Mouse (Mus musculus) 3T3-L1 (cell line): Measurements from ENCODE around the gene Baz1b.

Experiments
- DNase-seq: peaks from one replicate; pipeline ENCODE4 v3.0.0-alpha.2; 2015; ENCODE audit warnings: low read depth, low spot score

Baz1b gene

GRCm38 (mm10) chr5:135233166-135233920 lies 46.3 kb downstream of the Baz1b start:
- no peak for DNase-seq

- DNase-seq = peak; percentile 74
Measured at GRCm38 (mm10) chr5:135236571-135236970, 49.5 kb downstream of the Baz1b start.

DNA sequence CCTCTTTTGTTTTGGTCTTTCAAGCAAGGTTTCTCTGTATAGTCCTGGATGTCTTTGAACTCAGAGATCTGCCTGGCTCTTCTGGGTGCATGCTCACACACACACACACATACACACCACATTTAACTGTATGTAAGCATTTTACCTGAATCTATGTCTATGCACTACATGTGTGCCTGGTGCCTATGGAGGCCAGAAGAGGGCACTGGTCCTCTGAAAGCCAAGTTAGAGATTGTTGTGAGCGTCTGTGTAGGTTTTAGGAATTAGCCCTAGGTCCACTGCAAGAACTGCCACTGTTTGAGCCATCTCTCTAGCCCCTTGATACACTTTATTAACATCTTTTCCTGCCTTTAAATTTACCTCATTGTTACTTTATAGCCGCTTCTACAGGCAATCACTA lies 51.8 kb downstream of the Baz1b start:
- no peak for DNase-seq

DNA sequence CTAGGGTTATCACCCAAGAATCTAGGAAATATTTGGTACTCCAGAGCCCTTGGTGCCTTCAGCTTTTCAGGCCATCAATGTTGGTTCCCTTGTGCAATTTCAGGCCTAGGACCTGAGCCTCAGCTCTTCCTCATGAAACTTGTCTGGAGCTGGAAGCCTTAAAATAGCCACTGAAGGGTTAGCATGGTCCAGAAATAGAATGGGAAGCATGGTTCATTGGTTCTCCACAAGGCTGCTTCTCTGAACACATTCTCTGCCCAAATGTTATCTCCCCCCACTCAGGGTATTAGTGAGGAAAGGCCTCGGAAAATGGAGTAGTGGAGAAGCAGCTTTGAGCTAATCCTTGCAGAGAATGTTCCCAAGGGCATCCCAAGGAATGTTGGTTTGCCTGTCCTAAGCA lies 54.4 kb downstream of the Baz1b start:
- DNase-seq = no peak

DNA sequence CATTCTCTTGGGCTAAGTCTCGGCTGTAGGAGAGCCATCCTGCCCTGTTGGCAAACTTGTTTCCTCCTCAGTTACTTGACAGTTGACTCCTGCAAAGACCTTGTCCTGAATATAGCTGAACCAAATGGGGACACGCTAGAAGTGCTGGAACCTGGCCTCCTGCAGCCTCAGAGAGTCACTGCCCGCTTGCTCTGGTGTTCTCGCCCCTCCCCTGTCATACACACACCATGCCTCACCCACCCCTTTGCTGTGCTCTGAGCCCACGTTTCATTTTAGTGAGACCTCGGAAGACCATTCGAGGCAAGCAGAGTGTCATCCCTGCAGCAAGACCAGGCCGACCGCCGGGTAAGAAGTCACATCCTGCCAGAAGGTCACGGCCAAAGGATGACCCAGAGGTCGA lies 55.1 kb downstream of the Baz1b start:
- no peak for DNase-seq

- no peak for DNase-seq
Measured at GRCm38 (mm10) chr5:135242608-135243007, 55.5 kb downstream of the Baz1b start.

GRCm38 (mm10) chr5:135243166-135243565 lies 56.1 kb downstream of the Baz1b start:
- no peak for DNase-seq

DNA sequence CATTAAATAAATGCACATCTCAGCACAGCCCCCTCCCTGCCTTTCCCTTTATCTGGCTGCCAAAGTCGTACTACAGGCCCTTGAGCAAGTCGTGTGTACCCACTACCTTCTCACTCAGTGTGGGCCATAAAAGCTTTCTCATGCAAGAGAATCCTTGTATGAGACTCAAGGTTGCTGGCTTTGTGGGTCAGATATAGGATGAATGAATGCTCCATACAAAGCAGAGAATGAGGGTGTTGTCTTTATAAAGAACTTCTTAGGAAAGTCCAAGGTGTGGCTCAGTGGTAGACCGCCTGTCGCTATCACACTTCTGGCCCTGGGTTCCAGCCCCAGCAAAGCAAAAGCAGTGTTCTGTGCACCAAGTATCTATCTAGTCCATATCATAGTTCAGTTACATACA lies 59.5 kb downstream of the Baz1b start:
- DNase-seq = no peak

- DNase-seq = no peak
Measured at GRCm38 (mm10) chr5:135247337-135247736, 60.3 kb downstream of the Baz1b start.

- DNase-seq = no peak
Measured at GRCm38 (mm10) chr5:135248956-135249676, 62.1 kb downstream of the Baz1b start.

DNA sequence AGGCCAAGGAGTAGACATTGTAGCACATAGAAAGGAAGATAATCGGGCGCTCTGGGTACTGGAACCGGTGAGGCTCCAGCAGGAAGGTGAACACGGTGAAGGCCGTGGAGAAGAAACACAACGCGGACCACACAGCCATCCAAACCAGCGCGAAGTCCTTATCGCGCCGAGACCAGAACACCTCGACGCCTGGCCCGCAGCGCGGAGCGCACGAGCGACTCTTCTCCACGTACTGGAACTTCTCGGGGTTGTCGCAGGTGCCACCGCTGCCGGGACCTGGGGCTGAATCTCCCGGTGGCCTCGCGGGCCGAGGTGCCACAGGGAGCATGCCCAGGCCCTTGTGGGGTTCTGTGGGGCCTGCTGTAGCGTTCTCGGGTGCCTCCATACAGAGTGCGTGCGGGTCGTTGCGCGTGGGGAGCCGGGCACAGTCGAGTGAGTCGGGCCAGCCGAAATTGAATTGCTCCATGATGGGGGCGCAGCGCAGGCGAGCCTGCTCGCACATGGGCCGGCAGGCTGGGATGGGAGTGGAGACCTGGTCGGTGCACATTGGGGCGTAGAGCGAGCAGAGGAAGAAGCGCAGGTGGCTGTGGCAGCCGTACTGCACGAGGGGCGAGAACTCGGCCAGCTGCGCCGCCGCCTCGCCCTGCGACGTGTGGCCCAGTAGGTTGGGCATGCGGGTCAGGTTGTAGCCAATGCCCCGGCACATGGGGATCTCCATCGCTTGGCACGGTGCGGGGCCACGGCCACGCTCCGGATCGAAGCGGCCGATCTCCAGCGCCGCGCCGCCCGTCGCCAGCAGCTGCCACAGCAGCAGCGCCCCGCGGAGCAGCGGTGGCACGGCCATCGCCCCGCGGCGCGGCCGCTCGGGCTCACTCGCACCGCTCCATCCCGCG lies 63.4 kb downstream of the Baz1b start:
- DNase-seq = no peak

GRCm38 (mm10) chr5:135251079-135251454 lies 64.0 kb downstream of the Baz1b start, which contains the start of gene Fzd9:
Fzd9 (minus strand) TSS chr5:135251230.
- DNase-seq = no peak

GRCm38 (mm10) chr5:135253741-135254401 lies 66.8 kb downstream of the Baz1b start:
- DNase-seq = no peak

- DNase-seq = no peak
Measured at GRCm38 (mm10) chr5:135256166-135256565, 69.1 kb downstream of the Baz1b start.

GRCm38 (mm10) chr5:135257559-135257958 lies 70.5 kb downstream of the Baz1b start:
- DNase-seq = no peak

DNA sequence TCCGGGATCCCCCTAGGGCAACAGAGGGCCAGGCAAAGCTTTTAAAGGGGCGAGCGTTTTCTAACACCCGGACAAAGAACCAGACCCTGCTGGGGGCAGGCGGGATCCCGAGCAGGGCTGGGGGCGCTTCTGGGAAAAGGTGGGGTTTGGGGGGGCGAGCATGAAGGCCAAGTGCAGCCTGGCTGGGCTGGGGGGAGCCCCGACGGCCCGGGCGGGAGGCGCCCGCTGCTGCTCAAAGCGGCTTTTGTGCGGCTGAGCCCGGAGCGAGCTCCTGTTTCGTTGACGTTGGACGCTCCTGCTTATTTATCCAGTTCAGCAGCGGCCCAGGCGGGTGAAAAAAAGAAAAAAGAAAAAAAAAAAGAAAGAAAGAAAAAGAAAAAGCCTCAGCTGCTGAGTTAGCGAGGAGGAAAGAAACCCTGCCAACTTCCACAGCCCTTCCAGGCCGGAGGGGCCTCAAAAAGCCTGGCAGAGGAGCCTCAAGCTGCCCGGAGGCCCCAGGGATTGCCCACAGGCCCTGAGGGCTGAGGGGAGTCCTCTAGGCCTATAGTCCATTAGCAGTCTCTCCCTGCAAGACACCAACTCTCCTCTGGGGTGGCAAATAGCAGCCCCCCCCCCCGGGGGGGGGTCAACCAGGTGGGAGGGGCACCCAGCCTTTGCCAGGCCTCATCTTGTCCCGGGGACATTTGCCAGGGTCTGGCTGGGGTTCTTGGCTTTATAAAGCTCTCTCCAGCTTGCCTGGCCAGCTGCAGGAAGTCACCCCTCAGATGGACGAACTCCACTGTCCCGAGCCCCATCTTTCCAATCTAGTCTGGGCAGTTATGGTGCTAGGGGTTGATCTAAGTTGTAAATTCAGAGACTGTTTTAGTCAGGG lies 71.5 kb downstream of the Baz1b start:
- no peak for DNase-seq

GRCm38 (mm10) chr5:135263866-135264503 lies 76.9 kb downstream of the Baz1b start:
- peak; percentile 27 for DNase-seq

GRCm38 (mm10) chr5:135264548-135264947 lies 77.5 kb downstream of the Baz1b start:
- DNase-seq = no peak

DNA sequence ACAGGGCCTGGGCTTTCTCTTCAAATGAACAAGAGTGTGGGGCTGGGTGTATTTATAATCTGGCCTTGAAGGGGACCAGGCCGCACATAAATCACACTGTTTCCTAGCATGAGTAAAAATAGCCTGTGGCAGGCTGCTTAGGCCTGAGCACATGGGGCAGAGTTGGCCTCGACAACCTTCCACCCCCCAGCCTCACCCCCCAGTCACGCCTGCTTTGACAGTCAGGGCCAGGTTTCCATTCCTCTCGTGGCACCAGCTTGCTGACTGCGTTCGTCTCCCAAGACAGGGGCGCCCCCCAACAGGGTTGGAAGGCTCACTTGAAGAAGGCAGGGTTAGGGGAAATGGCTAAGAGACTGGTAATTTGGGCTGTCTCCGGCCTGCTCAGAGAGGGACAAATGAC lies 82.4 kb downstream of the Baz1b start:
- no peak for DNase-seq

- DNase-seq = no peak
Measured at GRCm38 (mm10) chr5:135270361-135270760, 83.3 kb downstream of the Baz1b start.
